Mouse (Mus musculus): ENCODE results near the gene Tuba3b. TPM values are rescaled to one million over a fixed set of nuclear protein-coding genes. Genes with fewer than 3 reads are reported as not detected.

The Tuba3b gene
- polyA plus RNA-seq, 1 experiment from 2014 or later, result not detected

DNA sequence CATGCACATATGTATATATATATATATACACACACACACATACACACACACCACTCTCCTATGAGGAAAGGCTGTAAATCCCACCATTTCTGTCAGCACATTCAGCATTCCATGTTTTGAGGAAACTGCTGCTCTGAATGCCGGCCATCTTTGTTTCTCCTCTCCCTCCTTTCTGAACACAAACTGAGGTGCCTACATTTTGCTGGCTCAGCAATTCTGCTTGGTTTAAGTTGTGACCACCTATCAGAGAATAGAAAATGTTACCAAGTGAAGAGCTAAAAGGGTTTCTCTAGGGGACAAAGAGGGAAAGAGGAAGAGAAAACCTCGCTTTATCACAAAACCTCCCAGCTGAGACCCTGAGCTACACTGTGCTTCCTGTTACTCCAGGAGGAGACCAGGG is 18.9 kb downstream of the Tuba3b start:
- Histone ChIP-seq H3K36me3 (ENCODE audit: inconsistent target) (no peaks in the 10 kb centered on the region), H3K79me2 (ENCODE audit: inconsistent target) (no peaks in the 10 kb centered on the region), H3K27ac (no peak overlapping the region), H3K4me3 (ENCODE audit: inconsistent target) (no peak overlapping the region)
- 43% methylated on average over 2 of the region's 2 CpGs for WGBS (ENCODE audit: missing documents)

DNA sequence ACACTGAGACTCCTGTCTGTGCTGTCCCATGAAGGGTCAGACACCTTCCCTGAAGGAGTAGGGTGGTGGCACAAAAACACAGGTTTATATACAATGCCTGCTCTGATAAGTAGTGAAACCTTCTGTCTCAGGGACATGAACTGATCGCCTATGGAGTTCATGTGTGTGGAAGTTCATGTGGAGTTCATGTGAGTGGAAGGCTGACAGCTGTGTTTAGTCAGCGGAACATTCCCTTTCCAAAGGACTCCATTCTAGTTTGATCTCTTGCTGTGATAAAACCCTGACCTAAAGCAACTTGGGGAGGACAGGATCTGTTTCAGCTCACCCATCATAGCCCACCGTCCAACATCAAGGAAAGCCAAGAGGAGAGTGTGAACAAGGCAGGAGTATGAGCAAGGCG is 21.1 kb downstream of the Tuba3b start:
- no peaks in the 10 kb centered on the region for H3K36me3 ChIP-seq (ENCODE audit: inconsistent target)
- 93% methylated on average over 4 of the region's 4 CpGs for WGBS (ENCODE audit: missing documents)
- H3K4me3 ChIP-seq (ENCODE audit: inconsistent target), result no peak overlapping the region
- no peaks in the 10 kb centered on the region for H3K79me2 ChIP-seq (ENCODE audit: inconsistent target)
- no peak overlapping the region for H3K27ac ChIP-seq

DNA sequence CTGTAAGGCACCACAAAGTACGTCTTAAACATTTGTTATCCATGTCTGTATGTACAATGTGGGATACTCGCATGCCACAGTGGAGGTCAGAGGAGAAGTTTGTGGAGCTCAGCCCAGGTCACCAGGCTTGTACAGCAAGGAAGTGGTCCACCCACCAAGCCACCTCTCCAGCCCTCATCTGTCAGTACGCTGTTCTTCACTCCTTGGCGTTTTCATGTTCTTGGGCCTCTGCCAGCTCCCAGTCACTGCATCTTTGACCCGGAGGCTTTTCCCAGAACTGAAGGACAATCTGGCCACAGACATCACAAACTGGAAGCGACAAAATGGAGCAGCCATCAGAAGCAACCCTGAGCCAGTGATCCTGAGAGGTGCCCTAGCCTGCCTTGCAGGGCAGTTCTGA is 22.7 kb downstream of the Tuba3b start:
- H3K27ac ChIP-seq, result no peak overlapping the region
- no peaks in the 10 kb centered on the region for H3K79me2 ChIP-seq (ENCODE audit: inconsistent target)
- H3K4me3 ChIP-seq (ENCODE audit: inconsistent target), result no peak overlapping the region
- 85% methylated on average over 6 of the region's 6 CpGs for WGBS (ENCODE audit: missing documents)
- H3K36me3 ChIP-seq (ENCODE audit: inconsistent target), result no peaks in the 10 kb centered on the region

DNA sequence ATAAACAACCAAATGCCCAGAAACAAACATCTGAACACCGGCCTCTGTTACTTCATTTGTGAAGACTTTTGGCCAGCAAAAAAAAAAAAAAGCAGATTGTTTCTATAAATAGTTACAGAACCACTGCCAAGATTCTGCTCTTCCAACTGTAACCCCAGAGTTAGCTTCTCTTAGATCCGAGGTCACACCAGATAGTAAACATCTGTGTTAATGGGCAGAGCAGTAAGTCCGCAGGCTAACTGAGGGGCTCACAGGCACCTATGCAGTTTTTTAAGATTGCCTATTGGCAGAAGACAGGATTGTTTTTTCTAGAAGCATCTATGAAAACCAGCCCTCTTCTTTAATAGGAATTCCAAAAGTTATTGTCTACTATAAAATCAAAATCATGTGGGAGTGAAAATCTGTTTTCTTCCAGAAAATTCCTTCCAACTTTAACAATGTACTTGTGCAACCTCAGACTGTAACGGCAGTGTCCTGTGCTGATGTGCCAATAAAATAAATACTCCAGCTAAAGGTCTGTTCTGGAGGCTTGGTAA is 25.5 kb downstream of the Tuba3b start:
- Histone ChIP-seq H3K36me3 (ENCODE audit: inconsistent target) (no peaks in the 10 kb centered on the region), H3K79me2 (ENCODE audit: inconsistent target) (no peaks in the 10 kb centered on the region), H3K4me3 (ENCODE audit: inconsistent target) (no peak overlapping the region), H3K27ac (no peak overlapping the region)
- WGBS (ENCODE audit: missing documents), result 83% methylated on average over 4 of the region's 4 CpGs

DNA sequence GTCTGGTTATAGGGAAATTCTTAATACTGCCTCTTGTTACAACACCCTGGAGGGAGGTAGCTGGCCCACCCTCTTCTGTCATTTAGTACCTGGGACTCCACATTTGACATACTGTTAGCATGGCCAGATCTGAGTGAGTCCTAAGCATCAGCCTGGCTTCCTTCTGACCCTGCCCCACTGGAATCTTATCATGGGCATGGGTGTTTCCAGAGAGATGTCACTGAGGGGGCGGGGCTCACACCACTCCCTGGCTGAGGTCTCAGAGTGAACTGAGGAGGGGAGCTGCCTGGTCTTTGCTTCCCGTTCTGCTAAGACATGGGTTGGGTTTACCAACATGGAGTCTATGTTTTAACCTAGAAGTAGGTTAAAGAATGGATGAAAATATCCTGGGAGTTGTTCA is 36.4 kb downstream of the Tuba3b start:
- no peaks in the 10 kb centered on the region for H3K36me3 ChIP-seq (ENCODE audit: inconsistent target)
- no peak overlapping the region for H3K27ac ChIP-seq
- WGBS (ENCODE audit: missing documents), result 93% methylated on average over 2 of the region's 2 CpGs
- no peaks in the 10 kb centered on the region for H3K79me2 ChIP-seq (ENCODE audit: inconsistent target)
- no peak overlapping the region for H3K4me3 ChIP-seq (ENCODE audit: inconsistent target)

DNA sequence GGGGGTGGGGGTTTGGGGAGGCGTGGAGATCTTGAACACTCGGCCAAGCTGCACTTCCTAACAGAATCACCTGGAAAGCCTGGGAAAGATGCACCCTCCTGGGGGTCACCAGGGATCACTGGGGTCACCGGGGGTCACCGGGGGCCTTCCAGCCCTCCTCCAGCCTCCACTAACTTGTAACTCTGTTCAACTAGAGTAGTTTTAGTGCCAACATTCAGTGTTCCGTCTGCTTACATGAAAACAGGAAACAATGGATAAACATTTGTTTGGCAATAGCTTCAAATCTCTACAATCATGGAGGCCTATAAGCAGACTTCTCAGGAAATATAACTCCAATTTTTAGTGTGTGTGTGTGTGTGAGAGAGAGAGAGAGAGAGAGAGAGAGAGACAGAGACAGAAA is 37.4 kb downstream of the Tuba3b start:
- H3K27ac ChIP-seq, result no peak overlapping the region
- H3K79me2 ChIP-seq (ENCODE audit: inconsistent target), result no peaks in the 10 kb centered on the region
- WGBS (ENCODE audit: missing documents), result 95% methylated on average over 5 of the region's 5 CpGs
- H3K36me3 ChIP-seq (ENCODE audit: inconsistent target), result no peaks in the 10 kb centered on the region
- H3K4me3 ChIP-seq (ENCODE audit: inconsistent target), result no peak overlapping the region

DNA sequence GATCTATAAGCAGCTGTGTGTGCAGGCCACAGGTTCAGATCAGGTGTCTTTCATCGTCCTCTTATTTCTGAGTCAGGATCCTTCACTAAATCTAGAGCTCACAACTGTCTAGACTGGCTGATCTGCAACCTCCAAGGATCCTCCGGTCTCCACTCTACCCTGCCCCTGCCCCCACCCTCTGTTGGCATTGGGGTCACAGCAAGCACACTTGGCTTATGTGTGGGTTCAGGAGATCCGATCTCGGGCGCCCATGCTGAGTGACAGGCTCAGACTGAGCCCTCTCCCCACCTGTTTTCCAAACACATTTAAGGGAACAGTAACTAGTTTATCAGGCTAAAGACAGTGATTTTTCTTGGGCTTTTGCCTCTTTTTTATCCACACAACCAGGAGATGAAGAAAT is 38.1 kb downstream of the Tuba3b start:
- H3K36me3 ChIP-seq (ENCODE audit: inconsistent target), result no peaks in the 10 kb centered on the region
- no peaks in the 10 kb centered on the region for H3K79me2 ChIP-seq (ENCODE audit: inconsistent target)
- H3K4me3 ChIP-seq (ENCODE audit: inconsistent target), result no peak overlapping the region
- H3K27ac ChIP-seq, result peak overlapping the region; percentile 13; the same call in 1 of the 2 replicates
- WGBS (ENCODE audit: missing documents), result 98% methylated on average over 5 of the region's 5 CpGs

DNA sequence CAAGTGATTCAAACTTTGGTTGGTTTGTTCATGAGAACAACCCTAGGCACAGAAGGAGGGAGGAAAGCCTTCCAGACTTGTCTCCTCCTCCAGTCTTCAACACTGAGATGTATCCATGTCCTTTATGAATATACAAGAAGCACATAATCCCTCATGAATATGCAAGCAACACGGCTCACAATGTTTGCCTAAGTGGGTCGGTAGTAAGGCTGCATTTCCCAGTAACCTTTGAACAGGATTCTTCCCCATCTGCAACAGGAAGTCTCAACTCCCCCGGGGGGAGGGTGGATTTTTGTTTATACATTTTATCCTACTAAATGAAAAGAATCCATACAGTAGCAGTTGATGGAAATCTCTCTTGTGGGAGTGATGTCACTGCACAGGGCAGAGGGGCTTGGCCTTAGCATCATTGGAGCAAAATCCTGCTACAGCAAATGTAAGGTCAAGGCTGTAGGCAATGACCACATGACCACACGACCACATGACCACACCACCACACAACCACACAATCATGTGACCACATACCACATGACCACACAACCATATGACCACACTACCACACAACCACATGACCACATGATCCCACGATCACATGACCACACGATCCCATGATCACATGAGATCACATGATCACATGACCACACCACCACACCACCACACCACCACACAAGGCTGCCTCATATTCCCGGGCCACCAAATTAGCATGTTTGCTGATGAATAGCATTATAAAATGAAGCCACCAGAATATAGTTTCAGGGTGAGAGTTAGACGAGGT is 38.7 kb downstream of the Tuba3b start:
- Histone ChIP-seq H3K36me3 (ENCODE audit: inconsistent target) (no peaks in the 10 kb centered on the region), H3K27ac (peak overlapping the region; percentile 13; the same call in 1 of the 2 replicates), H3K79me2 (ENCODE audit: inconsistent target) (no peaks in the 10 kb centered on the region), H3K4me3 (ENCODE audit: inconsistent target) (no peak overlapping the region)
- whole genome bisulfite sequencing (ENCODE audit: missing documents), result 68% methylated on average over 8 of the region's 8 CpGs

DNA sequence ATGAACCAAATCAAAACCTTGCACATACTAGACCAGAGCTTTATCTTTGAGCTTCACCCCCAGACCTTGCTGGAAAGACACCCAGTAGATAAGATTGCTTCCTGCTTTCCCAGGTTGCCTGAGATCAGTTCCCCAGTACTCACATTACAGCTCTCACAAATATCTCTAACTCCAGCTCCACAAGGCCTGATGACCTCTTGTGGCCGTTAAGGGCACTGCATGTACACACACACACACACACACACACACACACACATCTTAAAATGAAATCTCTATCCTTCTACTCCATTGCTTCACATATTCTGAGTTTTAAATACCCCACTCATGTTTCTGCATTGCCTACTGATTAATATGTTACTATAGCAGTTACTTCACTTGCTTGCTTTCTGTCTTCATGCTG is 40.1 kb downstream of the Tuba3b start:
- no peak overlapping the region for H3K27ac ChIP-seq
- no peaks in the 10 kb centered on the region for H3K79me2 ChIP-seq (ENCODE audit: inconsistent target)
- no peak overlapping the region for H3K4me3 ChIP-seq (ENCODE audit: inconsistent target)
- 83% methylated on average over 1 of the region's 1 CpGs for WGBS (ENCODE audit: missing documents)
- H3K36me3 ChIP-seq (ENCODE audit: inconsistent target), result no peaks in the 10 kb centered on the region

DNA sequence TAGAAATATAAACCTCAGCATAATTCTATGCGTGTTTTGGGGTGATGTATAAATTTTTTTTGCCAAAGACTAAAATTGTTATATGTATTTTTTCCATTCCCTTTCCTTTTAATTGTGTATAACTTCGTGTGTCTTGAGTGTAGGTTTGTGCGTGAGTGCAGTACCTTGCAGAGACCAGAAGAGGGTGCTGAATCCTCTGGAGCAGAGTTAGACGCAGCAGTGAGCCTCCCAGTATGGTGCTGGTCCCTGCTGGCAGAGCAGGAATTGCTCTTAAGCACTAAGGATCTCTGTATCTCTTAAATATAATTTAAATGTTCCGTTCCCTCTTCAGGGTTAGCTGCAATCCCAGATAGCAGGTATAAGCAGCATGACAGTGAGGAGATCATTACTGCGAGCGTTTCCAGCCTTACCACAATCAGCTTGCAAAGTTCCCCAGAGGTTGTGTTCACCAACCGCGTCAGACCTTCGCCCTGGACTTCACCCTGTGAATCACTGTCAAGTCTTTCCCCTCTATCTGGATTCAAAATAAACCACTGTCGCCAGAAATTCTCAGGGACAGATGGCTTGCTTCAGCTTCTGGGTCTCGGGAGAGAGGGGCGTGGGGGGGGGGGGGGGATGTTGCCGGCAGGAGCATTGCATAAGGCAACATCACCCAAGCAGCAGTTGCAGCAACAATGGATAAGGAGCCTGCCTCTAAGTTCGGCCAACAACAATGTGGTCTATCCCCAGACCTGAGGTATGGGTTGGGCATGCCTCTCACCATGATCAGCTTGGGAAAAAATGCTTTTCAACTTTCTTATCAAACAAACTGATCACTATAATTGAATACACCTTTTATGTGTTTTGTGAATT is 41.4 kb downstream of the Tuba3b start:
- Histone ChIP-seq H3K36me3 (ENCODE audit: inconsistent target) (no peaks in the 10 kb centered on the region), H3K79me2 (ENCODE audit: inconsistent target) (no peaks in the 10 kb centered on the region), H3K4me3 (ENCODE audit: inconsistent target) (no peak overlapping the region), H3K27ac (no peak overlapping the region)
- WGBS (ENCODE audit: missing documents), result 93% methylated on average over 13 of the region's 15 CpGs

DNA sequence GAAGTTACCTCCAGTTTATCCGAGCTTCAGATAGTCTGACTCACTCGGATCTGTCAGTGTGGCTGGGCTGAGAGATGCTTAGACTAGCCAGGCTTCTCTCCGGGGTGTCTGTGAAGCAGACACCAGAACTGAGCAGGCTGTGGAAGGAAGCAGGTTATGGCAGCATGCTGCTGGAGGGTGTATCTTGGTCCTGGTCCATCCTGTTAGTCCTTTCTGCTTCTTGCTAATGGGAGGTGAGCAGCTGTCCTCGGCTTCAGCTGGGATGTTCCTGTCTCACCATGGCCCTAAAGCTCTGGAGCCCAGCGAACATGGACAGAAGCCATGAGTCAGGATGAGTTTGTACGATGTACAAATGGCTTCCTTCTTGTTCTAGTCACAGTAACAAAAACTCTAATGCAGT is 43.6 kb downstream of the Tuba3b start:
- no peak overlapping the region for H3K27ac ChIP-seq
- 91% methylated on average over 6 of the region's 6 CpGs for WGBS (ENCODE audit: missing documents)
- H3K4me3 ChIP-seq (ENCODE audit: inconsistent target), result no peak overlapping the region

DNA sequence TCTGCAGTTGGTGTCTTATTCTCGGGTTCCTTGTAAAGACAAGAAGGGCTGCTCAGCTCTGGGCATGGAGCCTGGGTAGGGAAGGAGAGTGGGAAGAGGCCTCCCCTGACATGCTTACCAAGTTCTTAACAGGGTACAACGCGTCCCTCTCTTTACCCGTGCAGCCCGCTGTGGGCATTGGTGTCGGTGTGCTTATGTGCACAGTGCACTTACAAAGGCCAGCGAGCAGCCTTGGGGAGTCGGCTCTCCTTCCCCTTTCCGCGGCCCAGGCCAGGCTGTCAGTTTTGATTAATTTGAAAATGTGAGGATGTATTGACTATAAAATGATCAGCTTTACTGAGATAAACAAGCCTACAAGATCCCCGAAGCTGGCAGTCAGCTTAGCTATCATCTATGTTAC is 45.4 kb downstream of the Tuba3b start:
- H3K79me2 ChIP-seq (ENCODE audit: inconsistent target), result no peaks in the 10 kb centered on the region
- no peak overlapping the region for H3K27ac ChIP-seq
- no peak overlapping the region for H3K4me3 ChIP-seq (ENCODE audit: inconsistent target)
- H3K36me3 ChIP-seq (ENCODE audit: inconsistent target), result no peaks in the 10 kb centered on the region
- WGBS (ENCODE audit: missing documents), result 34% methylated on average over 11 of the region's 11 CpGs

More for the DNA sequence above, 43.6 kb downstream of the Tuba3b start:
- H3K79me2 ChIP-seq (ENCODE audit: inconsistent target), result no peaks in the 10 kb centered on the region
- no peaks in the 10 kb centered on the region for H3K36me3 ChIP-seq (ENCODE audit: inconsistent target)

DNA sequence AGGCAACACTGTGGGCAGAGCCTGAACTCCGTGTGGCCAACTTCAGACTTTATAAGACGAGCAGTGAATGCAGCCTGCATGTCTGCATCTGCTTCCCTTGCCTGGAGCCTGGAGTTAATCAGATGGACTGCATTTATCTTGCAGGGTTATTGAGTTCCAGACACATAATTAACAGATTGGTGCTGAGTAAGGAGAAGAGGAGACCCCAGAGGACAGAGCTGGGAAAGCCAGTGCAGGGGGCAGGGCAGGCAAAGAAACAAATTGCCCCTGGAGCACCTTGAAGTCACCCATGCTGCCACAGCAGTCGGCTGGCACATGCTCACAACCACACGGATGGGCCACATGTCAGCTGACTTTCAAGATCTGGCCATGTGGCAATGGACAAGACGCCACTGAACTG is 48.7 kb downstream of the Tuba3b start:
- no peak overlapping the region for H3K4me3 ChIP-seq (ENCODE audit: inconsistent target)
- H3K27ac ChIP-seq, result no peak overlapping the region
- H3K36me3 ChIP-seq (ENCODE audit: inconsistent target), result no peaks in the 10 kb centered on the region
- no peaks in the 10 kb centered on the region for H3K79me2 ChIP-seq (ENCODE audit: inconsistent target)
- 75% methylated on average over 5 of the region's 5 CpGs for WGBS (ENCODE audit: missing documents)

DNA sequence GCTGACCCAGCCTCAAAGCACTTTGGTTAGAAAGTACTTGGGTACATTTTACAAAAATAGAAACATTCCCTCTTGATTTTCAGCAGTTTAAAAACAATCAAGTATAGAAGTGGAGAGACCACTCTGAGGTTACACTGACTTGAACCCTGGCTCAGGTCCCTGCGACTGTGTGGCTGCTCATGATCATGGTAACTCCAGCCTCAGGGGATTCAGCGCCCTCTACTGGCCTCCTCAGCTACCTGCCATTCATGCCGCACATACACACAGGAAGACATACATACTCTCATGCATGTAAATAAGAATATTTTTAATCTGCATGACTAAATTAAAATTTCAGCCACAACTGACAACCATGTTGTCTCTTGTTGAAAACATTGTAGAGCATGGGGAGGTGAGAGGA is 50.2 kb downstream of the Tuba3b start:
- no peak overlapping the region for H3K4me3 ChIP-seq (ENCODE audit: inconsistent target)
- H3K36me3 ChIP-seq (ENCODE audit: inconsistent target), result no peaks in the 10 kb centered on the region
- H3K27ac ChIP-seq, result no peak overlapping the region
- 96% methylated on average over 3 of the region's 3 CpGs for WGBS (ENCODE audit: missing documents)
- no peaks in the 10 kb centered on the region for H3K79me2 ChIP-seq (ENCODE audit: inconsistent target)

DNA sequence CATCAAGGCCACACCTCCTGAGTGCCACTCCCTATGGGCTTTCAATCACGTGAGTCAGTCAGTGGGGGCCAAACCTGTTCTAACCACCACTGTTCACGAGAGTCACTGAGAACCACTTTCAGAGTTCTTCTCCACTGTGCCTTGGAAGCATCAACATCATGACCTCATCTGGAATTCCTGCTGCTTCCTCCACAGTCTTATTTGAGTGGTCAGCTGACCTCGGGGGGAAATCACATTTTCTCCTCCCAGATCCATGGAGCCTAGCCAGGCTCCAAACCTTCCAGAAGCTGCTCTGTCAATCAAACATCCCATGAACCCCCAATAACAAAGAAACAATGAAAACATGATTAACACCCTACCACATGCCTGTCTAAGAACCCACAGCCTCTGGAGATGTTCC is 52.1 kb downstream of the Tuba3b start:
- WGBS (ENCODE audit: missing documents), result 68% methylated on average over 3 of the region's 3 CpGs
- no peaks in the 10 kb centered on the region for H3K79me2 ChIP-seq (ENCODE audit: inconsistent target)
- H3K36me3 ChIP-seq (ENCODE audit: inconsistent target), result no peaks in the 10 kb centered on the region
- no peak overlapping the region for H3K4me3 ChIP-seq (ENCODE audit: inconsistent target)
- H3K27ac ChIP-seq, result no peak overlapping the region
